Mouse (Mus musculus) limb, embryonic 14.5 days (tissue): ENCODE measurements at regions not wholly inside any gene's neighbourhood (a gene's known extent, or its start where the extent isn't known, plus 50 kb on each side); places are given as distances from the start of the nearest gene placed in this dataset.

Source experiments
- ATAC-seq: fragments of 200-750 bp; cut with Nextera tagmentation; 2 replicates; pipeline ENCODE4 v1.8.0; 2017; ENCODE audit warnings: low read depth, moderate number of reproducible peaks, moderate TSS enrichment; ENCODE audit not compliant: low FRiP score
- DNase-seq: peaks from one replicate; pipeline ENCODE4 v3.0.0-alpha.2; 2015; ENCODE audit warnings: low spot score
- H3K27ac ChIP-seq: fragments of 300-500 bp; sonication (generic); replicated peaks from 2 replicates; pipeline ENCODE4 v1.5.1; 2014; ENCODE audit warnings: low read depth, mild to moderate bottlenecking, low read length, moderate library complexity, mixed read lengths
- H3K27me3 ChIP-seq: fragments of 300-500 bp; sonication (generic); 2 replicates; pipeline ENCODE4 v1.6.1; 2014; ENCODE audit warnings: low read length, mixed read lengths; ENCODE audit not compliant: control insufficient read depth, insufficient read depth
- H3K36me3 ChIP-seq: fragments of 300-500 bp; sonication (generic); 2 replicates; pipeline ENCODE4 v1.6.1; 2014; ENCODE audit warnings: mild to moderate bottlenecking, low read length, moderate library complexity, mixed read lengths; ENCODE audit not compliant: control insufficient read depth, insufficient read depth
- H3K4me1 ChIP-seq: fragments of 300-500 bp; sonication (generic); 2 replicates; pipeline ENCODE4 v1.6.1; 2014; ENCODE audit warnings: antibody characterized with exemption, low read length, mixed read lengths; ENCODE audit not compliant: control insufficient read depth, insufficient read depth
- H3K4me2 ChIP-seq: fragments of 300-500 bp; sonication (generic); replicated peaks from 2 replicates; pipeline ENCODE4 v1.6.1; 2014; ENCODE audit warnings: low read depth, mild to moderate bottlenecking, low read length, moderate library complexity; ENCODE audit not compliant: severe bottlenecking
- H3K4me3 ChIP-seq: fragments of 300-500 bp; sonication (generic); replicated peaks from 2 replicates; pipeline ENCODE4 v1.5.1; 2014; ENCODE audit warnings: low read length
- H3K9ac ChIP-seq: fragments of 300-500 bp; sonication (generic); 2 replicates; pipeline ENCODE4 v1.6.1; 2014; ENCODE audit warnings: mild to moderate bottlenecking, low read depth, low read length, moderate library complexity; ENCODE audit not compliant: severe bottlenecking
- H3K9me3 ChIP-seq: fragments of 300-500 bp; sonication (generic); 2 replicates; pipeline ENCODE4 v1.6.1; 2016; ENCODE audit warnings: low read length; ENCODE audit not compliant: control insufficient read depth
- POLR2A ChIP-seq: fragments of 200-500 bp; IDR thresholded peaks from 2 replicates; pipeline ENCODE4 v1.8.0; 2012; ENCODE audit warnings: inconsistent platforms, mild to moderate bottlenecking, moderate library complexity, borderline replicate concordance; ENCODE audit not compliant: insufficient read depth, insufficient read length; ENCODE audit errors: extremely low read depth
- WGBS: fragments of 180-500 bp; shearing (Covaris S2); extraction: QIAGEN DNeasy Blood & Tissue Kit; methylation state at CpG from one replicate; pipeline ENCODE4 v1.1.7; 2014; 5-methylcytosine and 5-hydroxymethylcytosine counted together

DNA sequence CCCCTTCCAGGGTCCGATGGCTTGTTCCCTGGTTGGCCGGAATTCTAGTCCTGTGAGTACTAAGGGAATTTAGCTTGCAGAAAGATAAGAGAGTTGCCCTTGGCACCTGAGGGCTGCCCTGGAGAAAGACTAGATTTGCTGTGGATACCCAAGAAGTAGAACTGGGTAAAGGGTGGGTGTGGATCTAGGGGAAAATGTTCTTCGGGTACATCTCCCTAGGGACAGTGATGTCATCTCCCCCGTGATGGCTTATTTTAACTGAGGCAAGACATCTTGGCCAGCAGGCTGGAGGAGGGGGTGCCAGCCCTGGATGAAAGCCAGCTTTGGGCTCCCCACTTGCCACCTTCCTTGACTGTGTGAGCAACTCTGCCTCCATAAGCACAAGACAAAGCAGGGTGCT is 77.5 kb downstream of the Fam43a start:
- no peak overlapping the region for H3K4me2 ChIP-seq
- WGBS, result 88% methylated on average over 4 of the region's 4 CpGs
- TF ChIP-seq POLR2A, result no peak
- no peaks in the 10 kb centered on the region for H3K9me3 ChIP-seq
- DNase-seq (no peak), ATAC-seq (no peak)
- no peaks in the 10 kb centered on the region for H3K36me3 ChIP-seq
- no peaks in the 10 kb centered on the region for H3K4me1 ChIP-seq
- no peak overlapping the region for H3K27ac ChIP-seq
- no peak overlapping the region for H3K4me3 ChIP-seq
- no peaks in the 10 kb centered on the region for H3K27me3 ChIP-seq
- H3K9ac ChIP-seq, result no peak overlapping the region

DNA sequence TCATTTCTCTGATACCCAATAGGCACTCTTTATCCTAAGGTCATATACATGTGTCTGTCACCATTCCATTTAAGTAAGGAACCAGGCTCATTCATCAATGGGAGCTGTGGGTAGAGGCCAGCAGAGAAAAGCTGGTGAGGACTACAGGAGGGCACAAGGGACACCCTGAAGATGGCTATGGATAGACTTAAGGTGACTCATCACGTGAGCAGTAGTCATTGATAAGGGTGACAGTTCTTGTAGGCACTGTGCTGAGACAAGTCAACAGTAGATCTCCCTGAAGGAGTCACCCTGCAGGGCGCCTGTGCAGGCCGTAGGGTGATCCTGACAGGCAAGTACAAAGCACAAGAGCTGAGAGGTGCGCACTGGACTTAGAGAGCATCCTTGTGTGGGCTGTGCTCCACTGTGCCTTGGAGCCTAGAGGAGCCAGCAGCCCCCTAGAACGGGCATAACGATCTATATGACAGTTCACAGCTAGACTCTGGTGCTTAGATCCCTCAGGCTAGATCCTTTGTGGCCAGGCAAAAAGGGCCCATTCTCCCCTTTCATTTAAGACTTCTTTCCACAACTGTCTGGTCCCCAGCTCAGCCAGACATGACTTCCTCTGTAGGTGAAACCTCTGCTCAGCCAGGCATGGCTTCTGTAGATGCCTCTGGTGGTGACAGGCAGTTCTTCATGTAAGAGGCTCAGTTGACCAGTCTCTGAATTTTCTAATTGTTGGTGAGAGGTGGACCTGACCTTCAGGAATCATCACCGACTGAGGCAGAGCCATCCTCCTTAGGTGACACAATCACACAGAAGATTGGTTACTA is 78.6 kb downstream of the Fam43a start:
- H3K27me3 ChIP-seq, result no peaks in the 10 kb centered on the region
- DNase-seq, result no peak
- H3K9ac ChIP-seq, result no peak overlapping the region
- no peak overlapping the region for H3K4me2 ChIP-seq
- H3K4me1 ChIP-seq, result no peaks in the 10 kb centered on the region
- no peak for TF ChIP-seq POLR2A
- WGBS, result 87% methylated on average over 7 of the region's 7 CpGs
- H3K36me3 ChIP-seq, result no peaks in the 10 kb centered on the region
- no peak overlapping the region for H3K27ac ChIP-seq
- ATAC-seq, result no peak
- H3K4me3 ChIP-seq, result no peak overlapping the region
- H3K9me3 ChIP-seq, result no peaks in the 10 kb centered on the region

DNA sequence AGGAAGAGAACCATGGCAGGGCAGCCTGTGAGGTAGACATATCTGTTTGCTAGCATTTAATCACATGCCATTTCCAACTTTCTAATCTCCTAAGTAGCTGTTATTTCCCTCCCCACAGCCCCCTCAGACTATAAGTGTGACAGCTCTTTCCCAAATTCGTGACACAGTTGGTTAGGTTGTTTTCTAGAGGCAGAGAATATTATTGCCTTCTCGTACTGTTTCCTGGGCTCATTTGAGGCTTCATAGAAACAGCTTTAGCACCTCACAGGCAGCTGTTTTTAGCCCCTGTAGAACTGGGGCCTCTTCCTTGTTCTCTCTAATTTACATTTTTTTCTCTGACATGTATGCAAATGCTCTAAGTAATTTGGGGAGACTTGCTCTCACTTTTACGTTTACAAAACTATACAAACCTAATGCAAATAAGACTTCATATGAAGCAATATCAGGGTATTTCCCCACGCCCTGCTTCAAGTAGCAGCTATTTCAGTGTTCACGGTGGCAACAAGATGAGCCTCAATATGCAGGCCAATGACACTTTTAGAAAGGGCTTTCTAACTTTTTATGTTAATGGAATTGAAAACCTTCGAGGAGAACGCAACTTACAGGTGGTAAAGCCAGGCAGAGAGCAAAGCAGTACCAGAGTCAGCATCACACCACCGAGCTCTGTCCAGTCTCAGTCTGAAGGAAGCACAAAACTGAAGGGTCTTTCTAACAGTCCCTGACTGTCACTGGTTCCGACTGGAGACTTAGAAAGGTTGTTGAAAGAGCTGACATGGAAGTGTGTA is 79.4 kb downstream of the Fam43a start:
- WGBS, result 81% methylated on average over 9 of the region's 9 CpGs
- no peaks in the 10 kb centered on the region for H3K36me3 ChIP-seq
- ATAC-seq (no peak), DNase-seq (no peak)
- H3K4me2 ChIP-seq, result no peak overlapping the region
- no peak overlapping the region for H3K27ac ChIP-seq
- TF ChIP-seq POLR2A, result no peak
- no peaks in the 10 kb centered on the region for H3K9me3 ChIP-seq
- no peak overlapping the region for H3K9ac ChIP-seq
- no peaks in the 10 kb centered on the region for H3K27me3 ChIP-seq
- no peak overlapping the region for H3K4me3 ChIP-seq
- H3K4me1 ChIP-seq, result no peaks in the 10 kb centered on the region

DNA sequence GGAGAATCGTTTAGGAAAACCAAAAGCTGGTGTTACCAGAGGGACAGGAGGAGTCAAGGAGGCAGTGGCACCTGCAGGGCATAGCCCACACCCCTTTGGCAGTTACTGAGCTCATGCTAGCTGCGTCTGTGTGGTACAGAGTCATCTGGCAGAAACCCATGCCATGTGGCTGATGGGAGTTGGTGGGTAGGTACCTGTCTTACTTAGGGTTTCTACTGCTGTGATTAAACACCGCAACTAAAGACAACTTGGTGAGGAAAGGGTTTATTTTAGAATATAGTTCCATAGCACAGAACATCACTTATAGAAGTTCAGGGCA is 79.9 kb downstream of the Fam43a start:
- Histone ChIP-seq H3K36me3 (no peaks in the 10 kb centered on the region), H3K4me2 (no peak overlapping the region), H3K9me3 (no peaks in the 10 kb centered on the region), H3K9ac (no peak overlapping the region), H3K27ac (no peak overlapping the region), H3K4me1 (no peaks in the 10 kb centered on the region), H3K27me3 (no peaks in the 10 kb centered on the region), H3K4me3 (no peak overlapping the region)
- TF ChIP-seq POLR2A, result no peak
- WGBS, result 84% methylated on average over 3 of the region's 3 CpGs
- ATAC-seq, result no peak
- no peak for DNase-seq

DNA sequence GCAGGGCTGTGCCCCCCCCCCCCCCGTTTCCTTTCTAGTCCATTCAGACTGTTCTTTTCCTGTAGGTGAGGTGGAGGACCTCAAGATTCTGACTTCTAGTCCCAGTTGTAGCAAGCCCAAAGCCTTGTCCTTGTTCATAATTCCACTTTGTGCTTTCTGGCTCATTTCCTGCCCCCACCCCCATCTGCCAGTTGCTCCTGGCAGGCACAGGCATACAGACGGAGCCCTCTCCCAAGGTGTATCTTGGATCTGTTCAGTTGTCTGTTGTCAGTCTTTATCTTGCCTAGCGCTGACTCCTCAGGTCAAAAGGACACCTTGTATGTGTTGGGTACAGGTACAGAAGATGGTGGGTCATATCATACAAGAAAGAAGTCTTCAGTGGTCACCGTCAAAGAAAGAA is 81.9 kb downstream of the Fam43a start:
- 77% methylated on average over 4 of the region's 4 CpGs for WGBS
- ATAC-seq, result no peak
- Histone ChIP-seq H3K36me3 (no peaks in the 10 kb centered on the region), H3K27me3 (no peaks in the 10 kb centered on the region), H3K4me2 (no peak overlapping the region), H3K9me3 (no peaks in the 10 kb centered on the region), H3K4me3 (no peak overlapping the region), H3K9ac (no peak overlapping the region), H3K4me1 (no peaks in the 10 kb centered on the region), H3K27ac (no peak overlapping the region)
- TF ChIP-seq POLR2A, result no peak
- DNase-seq, result no peak
